Mouse (Mus musculus) left cerebral cortex, postnatal 10 days (tissue): ENCODE results near the gene Rras2. TPM values are rescaled to one million over a fixed set of nuclear protein-coding genes. Genes with fewer than 3 reads are reported as not detected.

Experiments used
- DNase-seq, 2 experiments: peaks; one replicate each; pipeline ENCODE4 v3.0.0; 2021 to 2022; ENCODE audit warnings: low spot score in 2 of 2, mixed read lengths in 1 of 2; ENCODE audit errors: extremely low spot score in 1 of 2
- intact Hi-C: fragments of 180-260 bp; cut with DNase I; formaldehyde crosslinking; loops from one replicate; pipeline ENCODE4 v1.15.1; 2025
- total RNA-seq, 2 experiments: library from RNA; stranded (reverse); gene quantifications; 2 replicates each; pipeline ENCODE4 v1.2.3; 2021

Gene Rras2
- total RNA-seq, 2 experiments from 2014 or later = 60.3 to 67.5 TPM

DNA sequence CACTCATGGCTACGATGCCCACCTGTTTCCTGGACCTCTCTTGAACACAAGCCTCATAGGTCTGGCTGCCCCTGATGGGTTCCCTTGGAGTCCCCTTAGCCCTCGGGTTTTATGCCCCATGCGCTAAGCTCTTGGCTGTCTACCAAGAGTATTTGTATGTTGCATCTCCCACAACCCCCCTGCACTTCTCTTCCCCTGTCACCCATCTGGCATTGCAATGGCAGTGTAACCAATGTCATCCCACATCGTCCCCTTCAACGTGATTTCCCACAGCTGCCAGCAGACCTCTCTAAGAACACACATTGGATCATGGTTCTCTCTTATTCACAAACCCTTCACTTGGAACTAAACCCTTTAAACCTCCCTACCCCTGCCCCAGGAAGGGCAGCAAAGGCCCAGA lies 112.1 kb downstream of the Rras2 start:
- intact Hi-C loops = no loop called here
- DNase-seq = no peak

DNA sequence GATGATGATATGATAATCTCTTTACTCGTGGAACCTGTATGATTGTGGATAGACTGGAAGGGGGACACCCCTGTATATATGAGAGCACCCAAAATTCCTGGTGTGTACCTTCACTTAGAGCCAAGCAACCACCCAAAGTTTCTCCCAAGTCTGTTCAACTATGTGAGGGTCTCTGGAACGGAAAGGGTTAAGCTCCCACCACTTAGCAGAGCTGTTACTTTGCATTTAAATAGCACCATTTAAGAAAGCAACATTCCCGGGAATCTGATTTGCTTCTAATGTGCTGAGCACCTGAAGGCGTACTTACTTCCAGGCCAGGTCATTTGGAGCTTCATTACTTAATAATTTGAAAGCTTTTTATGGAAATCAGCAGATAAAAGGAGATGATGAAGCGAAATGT lies 113.4 kb downstream of the Rras2 start:
- DNase-seq = no peak
- intact Hi-C loops = no loop called here

DNA sequence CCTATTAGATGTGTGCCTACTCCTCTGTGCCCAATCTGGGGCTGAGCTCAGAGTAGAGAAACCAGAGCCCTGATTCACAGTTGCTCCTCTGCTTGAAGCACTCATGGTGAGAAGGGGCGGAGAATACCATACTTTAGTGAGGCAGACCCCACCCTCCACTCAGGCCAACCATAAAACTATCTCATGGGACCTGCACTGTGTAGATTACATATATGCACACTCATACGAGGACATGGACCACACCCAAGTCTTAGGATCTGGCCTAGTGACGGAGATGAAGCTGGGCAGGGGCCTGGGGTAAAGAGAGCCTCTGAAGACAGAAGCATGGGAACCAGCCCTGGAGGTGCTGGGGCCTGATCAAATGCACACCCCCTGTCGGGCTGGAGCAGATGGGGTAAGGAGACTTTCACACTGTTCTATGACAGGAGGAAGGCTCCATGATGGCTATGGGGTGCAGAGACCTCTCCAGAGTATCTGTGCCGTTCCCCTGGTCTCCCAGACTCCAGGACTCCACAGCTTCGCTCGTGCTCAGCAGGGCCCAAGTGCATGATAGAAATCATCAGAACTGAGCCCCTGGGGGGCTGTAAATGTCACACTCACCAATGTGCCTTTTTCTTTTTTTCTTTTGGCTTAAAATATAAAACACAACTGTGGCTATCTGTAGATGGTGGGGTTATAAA lies 119.8 kb downstream of the Rras2 start:
- DNase-seq = no peak
- intact Hi-C loops = no loop called here

Other genes starting within 250 kb of the Rras2 start
- 10 to 100 TPM; 61.8 to 64.7 TPM for gene Copb1, start 136.9 kb upstream of the Rras2 start, total RNA-seq
- gene Psma1, start 158.3 kb upstream of the Rras2 start, total RNA-seq = 100 to 1,000 TPM; 138 to 147 TPM